Mouse (Mus musculus): ENCODE measurements at regions not wholly inside any gene's neighbourhood (a gene's known extent, or its start where the extent isn't known, plus 50 kb on each side); places are given as distances from the start of the nearest gene placed in this dataset.

DNA sequence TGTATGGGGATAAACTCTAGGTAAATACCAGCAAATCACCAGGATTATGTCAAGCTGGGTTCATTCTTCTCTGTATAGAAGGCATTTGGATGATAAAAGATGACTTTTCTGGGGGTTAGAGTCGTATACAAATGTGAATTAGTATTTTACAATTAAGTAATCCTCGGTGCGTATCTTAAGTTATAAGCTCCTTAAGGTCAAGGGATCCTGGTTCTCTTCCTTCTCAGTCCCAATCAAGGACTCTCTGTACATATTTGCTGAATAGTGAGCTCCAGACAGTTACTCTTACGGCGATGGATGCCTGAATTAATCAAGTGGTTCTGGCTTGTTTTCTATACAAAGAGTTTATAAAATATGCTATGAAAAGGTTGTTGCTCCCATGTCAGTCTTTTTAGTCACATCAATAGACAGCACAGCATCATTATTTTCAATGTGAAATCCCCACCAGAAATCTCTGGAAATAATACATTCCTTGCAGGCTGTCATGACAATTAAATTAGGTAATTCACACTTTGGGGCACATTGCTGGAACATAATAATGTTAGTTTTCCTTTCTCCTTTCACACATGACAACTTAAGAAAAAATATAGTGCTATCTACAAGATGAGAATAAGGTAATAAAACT lies 64.0 kb upstream of the Cwc22 start:
- no peak for DNase-seq

DNA sequence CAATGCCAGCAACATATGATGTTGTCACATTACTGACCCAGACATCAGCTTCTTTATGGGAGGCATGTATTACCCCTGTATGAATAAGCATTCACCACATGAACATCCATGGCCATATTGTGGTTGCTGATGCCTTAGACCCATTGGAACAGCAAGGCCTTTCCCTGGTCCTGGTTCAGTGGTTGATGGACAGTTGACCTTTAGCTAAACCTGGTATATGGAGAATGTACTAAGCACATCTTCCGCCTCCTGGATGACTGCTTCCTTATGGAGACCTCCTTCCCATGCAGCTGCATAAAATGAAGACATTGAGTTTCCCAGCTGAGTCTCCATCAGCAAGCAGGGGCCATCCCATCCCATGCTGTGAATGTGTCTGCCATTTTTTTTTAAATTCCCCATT lies 61.9 kb upstream of the Cwc22 start:
- DNase-seq = no peak

DNA sequence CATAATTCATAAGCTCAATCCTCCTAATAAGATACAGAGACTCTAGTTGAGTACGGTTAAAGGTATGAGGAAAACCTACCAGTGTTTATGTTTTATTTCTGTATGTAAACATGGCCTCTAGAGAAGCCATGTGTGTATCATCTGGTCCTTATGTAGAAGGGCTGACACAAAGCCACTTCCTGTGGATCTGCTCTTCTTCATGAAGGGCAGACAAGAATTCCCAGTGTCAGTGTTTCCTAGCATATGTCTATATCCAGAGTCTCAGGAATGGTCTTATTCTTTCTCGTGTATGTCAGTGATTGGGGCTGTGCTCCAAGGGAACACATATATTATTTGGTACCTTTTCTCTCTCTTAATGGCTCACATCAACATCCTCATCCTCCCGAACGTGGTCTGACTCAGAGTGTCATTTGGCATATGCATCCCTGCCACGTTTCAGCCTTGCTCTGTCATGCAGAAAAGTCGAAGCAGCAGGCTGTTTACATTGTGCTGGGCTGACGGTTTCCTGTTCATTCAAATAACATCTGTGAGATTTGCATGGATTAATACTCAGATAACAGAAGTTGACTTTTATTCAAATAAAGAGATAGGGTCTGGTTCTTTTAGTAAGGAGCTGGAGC lies 59.3 kb upstream of the Cwc22 start:
- DNase-seq = no peak

DNA sequence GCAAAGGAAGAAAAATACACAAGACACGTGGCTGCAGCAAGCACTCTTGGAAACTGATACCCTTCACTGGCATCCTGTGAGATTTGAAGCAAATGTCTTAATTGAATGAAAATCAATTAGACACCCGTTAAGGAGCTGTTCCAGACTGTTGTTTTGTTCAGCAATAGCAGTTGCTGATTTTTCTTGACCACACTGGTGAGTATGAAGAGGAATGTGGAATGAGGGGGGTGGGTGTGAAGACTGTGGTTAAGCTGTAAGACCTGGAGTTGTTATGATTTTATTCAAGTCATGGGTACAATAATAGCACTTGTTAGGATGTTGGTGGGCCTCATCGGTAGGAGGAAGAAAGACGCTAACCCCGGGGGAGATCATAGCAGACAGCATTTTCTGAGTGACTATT lies 58.3 kb upstream of the Cwc22 start:
- DNase-seq = no peak

Data from right cerebral cortex, postnatal 4 days (tissue).